Mouse (Mus musculus) urinary bladder, postnatal 4 days (tissue): ENCODE measurements around the gene Pdzd2.
A peak's percentile ranks its signal among the peaks of the same experiment; 100 is the strongest.

Source experiments
- DNase-seq, 2 experiments: peaks; one replicate each; pipeline ENCODE4 v3.0.0; 2021 to 2022; ENCODE audit warnings: low spot score in 2 of 2

The Pdzd2 gene

GRCm38 (mm10) chr15:12667760-12668520, 71.8 kb downstream of the Pdzd2 start:
- no peak for DNase-seq

GRCm38 (mm10) chr15:12665946-12666345, 73.8 kb downstream of the Pdzd2 start:
- DNase-seq, result peak in 1 of 2 experiments; percentile 54

GRCm38 (mm10) chr15:12663351-12663750, 76.4 kb downstream of the Pdzd2 start:
- DNase-seq, result peak in 1 of 2 experiments; percentile 25

- peak in 1 of 2 experiments; percentile 26 for DNase-seq
Measured at GRCm38 (mm10) chr15:12660320-12660719, 79.4 kb downstream of the Pdzd2 start.

- DNase-seq, result peak in 1 of 2 experiments; percentile 52
Measured at GRCm38 (mm10) chr15:12655959-12656662, 83.6 kb downstream of the Pdzd2 start.

- DNase-seq, result peak in 1 of 2 experiments; percentile 29
Measured at GRCm38 (mm10) chr15:12655316-12655715, 84.4 kb downstream of the Pdzd2 start.

- no peak for DNase-seq
Measured at GRCm38 (mm10) chr15:12652336-12653031, 87.2 kb downstream of the Pdzd2 start.

GRCm38 (mm10) chr15:12650236-12650635, 89.5 kb downstream of the Pdzd2 start:
- no peak for DNase-seq

- no peak for DNase-seq
Measured at GRCm38 (mm10) chr15:12649674-12650073, 90.0 kb downstream of the Pdzd2 start.

GRCm38 (mm10) chr15:12649131-12649530, 90.6 kb downstream of the Pdzd2 start:
- DNase-seq, result no peak

GRCm38 (mm10) chr15:12640755-12641154, 99.0 kb downstream of the Pdzd2 start:
- DNase-seq, result peak in 1 of 2 experiments; percentile 54

- peak in 1 of 2 experiments; percentile 25 for DNase-seq
Measured at GRCm38 (mm10) chr15:12639776-12640175, 99.9 kb downstream of the Pdzd2 start.

GRCm38 (mm10) chr15:12639181-12639580, 100.5 kb downstream of the Pdzd2 start:
- peak in 1 of 2 experiments; percentile 33 for DNase-seq

GRCm38 (mm10) chr15:12638370-12639030, 101.2 kb downstream of the Pdzd2 start:
- peak in 1 of 2 experiments; percentile 53 for DNase-seq

GRCm38 (mm10) chr15:12637511-12637910, 102.2 kb downstream of the Pdzd2 start:
- DNase-seq, result peak in 1 of 2 experiments; percentile 53

- peak in 1 of 2 experiments; percentile 29 for DNase-seq
Measured at GRCm38 (mm10) chr15:12636386-12636785, 103.3 kb downstream of the Pdzd2 start.

- DNase-seq, result peak in 1 of 2 experiments; percentile 47
Measured at GRCm38 (mm10) chr15:12634921-12635320, 104.8 kb downstream of the Pdzd2 start.

- no peak for DNase-seq
Measured at GRCm38 (mm10) chr15:12629164-12629563, 110.6 kb downstream of the Pdzd2 start.

GRCm38 (mm10) chr15:12628451-12628850, 111.3 kb downstream of the Pdzd2 start:
- no peak for DNase-seq

- DNase-seq, result no peak
Measured at GRCm38 (mm10) chr15:12626930-12627329, 112.8 kb downstream of the Pdzd2 start.

GRCm38 (mm10) chr15:12626166-12626565, 113.6 kb downstream of the Pdzd2 start:
- peak in 1 of 2 experiments; percentile 10 for DNase-seq

GRCm38 (mm10) chr15:12625524-12625923, 114.2 kb downstream of the Pdzd2 start:
- peak in 1 of 2 experiments; percentile 9 for DNase-seq
